Mouse (Mus musculus) c-Kit-positive CD71-positive TER-119-positive erythroid progenitor cells, embryonic 14.5 days (primary cell): Measurements from ENCODE around the gene 4930522L14Rik.
"Not testable (repeated sequence)": the region's sequence is repeated elsewhere in the genome, so short reads cannot be mapped to it uniquely, and the experiment has no call there.

Experiments
- DNase-seq: peaks from one replicate; pipeline ENCODE4 v3.0.0-alpha.2; 2013; ENCODE audit warnings: low spot score

4930522L14Rik gene

DNA sequence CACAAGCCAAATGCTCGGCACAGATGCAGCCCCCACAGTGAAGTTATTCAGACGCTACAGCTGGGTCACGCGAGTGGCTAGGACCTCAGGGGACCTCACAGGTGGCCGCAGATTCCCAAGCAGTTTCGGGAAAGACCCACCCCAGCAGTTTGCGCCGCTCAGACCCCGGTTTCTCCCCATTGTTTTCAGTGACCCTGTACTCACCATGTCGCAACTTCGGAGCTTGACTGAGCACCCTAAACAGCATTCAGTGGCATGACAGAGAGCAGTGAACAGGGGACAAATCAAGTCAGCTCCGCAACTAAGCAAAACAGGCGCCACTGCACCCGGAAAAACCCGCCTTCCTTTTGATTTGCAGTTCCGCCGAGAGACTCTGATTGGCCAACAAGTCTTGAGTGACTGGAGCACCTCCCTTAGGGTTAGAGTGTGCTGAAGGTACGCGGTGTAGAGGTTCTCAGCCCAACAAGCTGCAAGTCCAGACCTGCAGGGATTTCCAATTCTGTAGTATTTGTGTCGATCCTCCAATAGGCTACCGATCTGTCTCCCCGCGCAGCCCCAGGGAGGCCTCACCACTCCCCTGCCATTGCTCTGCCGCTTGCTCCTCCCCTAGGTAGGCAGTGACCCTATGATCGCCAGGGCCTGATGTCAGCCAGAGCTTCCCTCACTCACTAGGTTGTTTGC is at the start of gene 4930522L14Rik:
Gene 4930522L14Rik (minus strand): TSS at position 496 of the 681 bp plus-strand sequence.
- DNase-seq = peak; percentile 59

DNA sequence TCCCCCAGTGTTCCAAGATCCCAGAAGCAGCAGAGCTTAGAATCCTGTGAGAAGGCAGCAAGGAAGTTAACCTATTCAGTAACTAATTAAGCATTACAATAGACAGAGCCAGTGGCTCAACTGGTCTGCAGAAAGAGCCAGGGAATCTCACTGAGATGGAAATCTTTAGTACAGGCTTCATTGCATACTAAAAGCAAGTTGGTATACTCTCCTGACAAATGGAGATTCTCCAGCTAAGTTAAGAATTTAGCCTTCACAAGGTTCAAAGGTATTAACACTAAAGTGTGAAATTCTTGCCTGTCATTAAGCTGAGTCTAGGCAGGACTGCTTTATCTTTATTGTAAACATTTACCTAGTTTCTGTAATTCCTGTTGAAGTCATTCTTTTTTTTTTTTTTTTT is 49.8 kb upstream of the 4930522L14Rik start:
- not testable (repeated sequence) for DNase-seq

DNA sequence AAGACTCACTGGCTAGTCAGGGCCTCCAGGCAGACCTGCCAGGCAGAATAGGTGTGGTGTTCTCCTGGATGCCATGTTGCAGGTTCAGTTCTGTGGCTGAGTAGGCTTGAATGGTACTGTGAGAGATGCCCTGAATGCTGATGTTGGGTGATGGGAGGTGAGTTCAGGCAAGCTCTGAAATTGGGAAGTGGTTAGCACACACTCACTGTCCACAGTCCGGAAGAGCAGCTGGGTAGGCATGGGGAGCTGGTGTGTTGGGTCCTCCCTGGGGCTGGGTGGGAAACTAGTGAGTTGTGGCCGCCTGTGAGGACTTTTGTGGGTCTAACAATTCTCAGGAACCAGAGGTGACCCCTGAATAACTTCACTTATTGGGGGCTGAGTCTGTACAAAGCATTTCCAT is 48.3 kb upstream of the 4930522L14Rik start:
- not testable (repeated sequence) for DNase-seq

DNA sequence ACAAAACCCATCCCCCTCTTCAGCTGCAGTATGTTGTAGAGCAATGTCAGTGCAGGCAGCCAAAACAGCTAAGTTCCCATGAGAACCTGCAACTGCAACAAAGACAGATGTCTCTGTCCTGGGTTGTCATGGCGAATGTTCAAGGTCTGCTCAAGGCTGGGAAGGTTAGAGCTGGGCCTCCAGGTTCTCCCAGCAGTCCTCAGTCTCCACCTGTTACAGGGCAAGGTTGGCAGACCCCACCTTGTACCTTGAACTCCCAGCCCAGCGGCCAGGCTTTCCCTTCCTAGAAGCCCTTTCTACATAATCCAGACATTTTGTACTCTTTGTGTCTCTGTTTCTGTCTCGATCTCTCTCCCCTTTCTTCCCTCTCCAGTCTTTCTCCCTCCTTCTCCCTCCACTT is 45.3 kb upstream of the 4930522L14Rik start:
- DNase-seq = not testable (repeated sequence)

DNA sequence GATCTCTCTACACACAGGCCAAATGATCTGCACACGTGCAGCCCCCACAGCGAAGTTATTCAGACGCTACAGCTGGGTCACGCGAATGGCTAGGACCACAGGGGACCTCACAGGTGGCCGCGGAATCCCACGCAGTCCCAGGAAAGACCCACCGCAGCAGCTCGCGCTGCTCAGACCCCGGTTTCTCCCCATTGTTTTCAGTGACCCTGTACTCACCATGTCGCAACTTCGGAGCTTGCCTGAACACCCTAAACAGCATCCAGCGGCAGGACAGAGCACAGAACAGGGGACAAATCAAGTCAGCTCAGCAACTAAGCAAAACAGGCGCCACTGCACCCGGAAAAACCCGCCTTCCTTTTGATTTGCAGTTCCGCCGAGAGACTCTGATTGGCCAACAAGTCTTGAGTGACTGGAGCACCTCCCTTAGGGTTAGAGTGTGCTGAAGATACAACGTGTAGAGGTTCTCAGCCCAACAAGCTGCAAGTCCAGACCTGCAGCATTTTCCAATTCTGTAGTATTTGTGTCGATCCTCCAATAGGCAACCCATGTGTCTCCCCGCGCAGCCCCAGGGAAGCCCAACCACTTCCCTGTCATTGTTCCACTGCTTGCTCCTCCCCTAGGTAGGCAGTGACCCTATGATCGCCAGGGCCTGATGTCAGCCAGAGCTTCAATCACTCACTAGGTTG is 44.4 kb upstream of the 4930522L14Rik start:
- peak; percentile 51 for DNase-seq

DNA sequence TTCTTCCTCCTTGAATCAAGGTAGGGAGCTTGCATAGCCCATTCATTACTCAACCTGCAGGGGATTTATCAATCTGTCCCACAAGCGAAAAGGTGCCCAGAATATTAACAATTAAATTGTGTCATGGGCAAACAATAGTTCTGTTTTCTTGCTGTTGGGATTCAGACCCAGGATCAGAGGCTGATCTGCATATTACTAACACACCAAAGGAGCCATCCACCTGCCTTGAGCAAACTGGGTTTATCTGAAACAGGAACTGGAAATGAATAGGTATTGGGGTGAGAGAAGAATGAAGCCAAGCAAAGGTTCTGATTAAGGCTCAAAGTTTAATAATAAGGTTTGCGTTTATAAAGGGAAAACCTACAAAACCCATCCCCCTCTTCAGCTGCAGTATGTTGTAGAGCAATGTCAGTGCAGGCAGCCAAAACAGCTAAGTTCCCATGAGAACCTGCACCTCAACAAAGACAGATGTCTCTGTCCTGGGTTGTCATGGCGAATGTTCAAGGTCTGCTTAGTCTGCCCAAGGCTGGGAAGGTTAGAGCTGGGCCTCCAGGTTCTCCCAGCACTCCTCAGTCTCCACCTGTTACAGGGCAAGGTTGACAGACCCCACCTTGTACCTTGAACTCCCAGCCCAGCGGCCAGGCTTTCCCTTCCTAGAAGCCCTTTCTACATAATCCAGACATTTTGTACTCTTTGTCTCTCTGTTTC is 541 bp upstream of the 4930522L14Rik start:
- not testable (repeated sequence) for DNase-seq

DNA sequence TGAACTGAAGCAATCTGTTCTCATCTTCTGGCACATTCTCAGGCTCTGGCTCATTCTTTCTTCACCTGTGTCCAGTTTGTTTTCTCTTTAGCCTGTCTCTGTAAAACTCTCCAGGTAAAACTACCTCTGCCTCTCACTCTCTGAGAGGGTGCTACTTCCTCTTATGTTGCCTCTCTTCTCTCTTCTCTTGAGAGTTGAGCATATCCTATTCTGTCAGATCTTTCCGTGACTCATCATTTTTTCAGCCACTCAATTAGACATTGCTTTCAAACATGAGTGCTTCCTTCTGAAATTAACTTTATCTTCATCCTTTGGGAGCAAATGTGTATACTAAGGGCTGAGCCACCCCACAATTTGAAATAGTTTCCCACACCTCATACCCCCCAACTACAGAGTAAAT is 6.6 kb downstream of the 4930522L14Rik start:
- DNase-seq = not testable (repeated sequence)

DNA sequence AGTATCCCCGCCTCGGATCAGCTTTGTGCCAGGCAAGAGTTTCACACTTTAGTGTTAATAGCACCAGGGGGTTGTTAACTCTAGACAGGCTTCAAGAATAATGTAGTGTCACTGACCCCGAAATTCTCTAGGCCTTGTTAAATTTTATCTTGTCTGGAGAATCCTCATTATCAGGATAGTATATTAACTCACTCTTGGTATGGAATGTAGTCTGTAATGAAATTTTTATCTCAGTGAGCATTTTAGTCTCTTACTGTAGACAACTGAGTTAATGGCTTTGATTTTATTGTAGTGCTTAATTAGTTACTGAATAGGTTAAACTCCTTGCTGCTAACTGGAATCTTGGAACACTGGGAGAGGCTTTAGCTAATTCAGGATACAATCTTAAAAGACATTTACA is 34.3 kb downstream of the 4930522L14Rik start:
- DNase-seq = not testable (repeated sequence)

DNA sequence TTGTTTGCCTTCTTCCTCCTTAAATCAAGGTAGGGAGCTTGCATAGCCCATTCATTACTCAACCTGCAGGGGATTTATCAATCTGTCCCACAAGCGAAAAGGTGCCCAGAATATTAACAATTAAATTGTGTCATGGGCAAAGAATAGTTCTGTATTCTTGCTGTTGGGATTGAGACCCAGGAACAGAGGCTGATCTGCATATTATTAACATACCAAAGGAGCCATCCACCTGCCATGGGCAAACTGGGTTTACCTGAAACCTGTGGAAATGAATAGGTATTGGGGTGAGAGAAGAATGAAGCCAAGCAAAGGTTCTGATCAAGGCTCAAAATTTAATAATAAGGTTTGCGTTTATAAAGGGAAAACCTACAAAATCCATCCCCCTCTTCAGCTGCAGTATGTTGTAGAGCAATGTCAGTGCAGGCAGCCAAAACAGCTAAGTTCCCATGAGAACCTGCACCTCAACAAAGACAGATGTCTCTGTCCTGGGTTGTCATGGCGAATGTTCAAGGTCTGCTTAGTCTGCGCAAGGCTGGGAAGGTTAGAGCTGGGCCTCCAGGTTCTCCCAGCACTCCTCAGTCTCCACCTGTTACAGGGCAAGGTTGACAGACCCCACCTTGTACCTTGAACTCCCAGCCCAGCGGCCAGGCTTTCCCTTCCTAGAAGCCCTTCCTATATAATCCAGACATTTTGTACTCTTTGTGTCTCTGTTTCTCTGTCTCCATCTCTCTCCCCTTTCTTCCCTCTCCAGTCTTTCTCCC is 60.3 kb downstream of the 4930522L14Rik start:
- not testable (repeated sequence) for DNase-seq

DNA sequence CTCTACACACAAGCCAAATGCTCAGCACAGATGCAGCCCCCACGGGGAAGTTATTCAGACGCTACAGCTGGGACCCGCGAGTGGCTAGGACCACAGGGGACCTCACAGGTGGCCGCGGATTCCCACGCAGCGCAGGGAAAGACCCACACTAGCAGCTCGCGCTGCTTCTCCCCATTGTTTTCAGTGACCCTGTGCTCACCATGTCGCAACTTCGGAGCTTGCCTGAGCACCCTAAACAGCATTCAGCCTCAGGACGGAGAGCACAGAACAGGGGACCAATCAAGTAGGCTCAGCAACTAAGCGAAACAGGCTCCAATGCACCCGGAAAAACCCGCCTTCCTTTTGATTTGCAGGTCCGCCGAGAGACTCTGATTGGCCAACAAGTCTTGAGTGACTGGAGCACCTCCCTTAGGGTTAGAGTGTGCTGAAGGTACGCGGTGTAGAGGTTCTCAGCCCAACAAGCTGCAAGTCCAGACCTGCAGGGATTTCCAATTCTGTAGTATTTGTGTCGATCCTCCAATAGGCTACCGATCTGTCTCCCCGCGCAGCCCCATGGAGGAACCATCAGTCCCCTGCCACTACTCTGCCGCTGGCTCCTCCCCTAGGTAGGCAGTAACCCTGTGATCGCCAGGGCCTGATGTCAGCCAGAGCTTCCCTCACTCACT is 61.0 kb downstream of the 4930522L14Rik start, which contains the start of gene 5430403G16Rik:
Gene 5430403G16Rik (minus strand): TSS at position 505 of the 665 bp plus-strand sequence.
- peak; percentile 83 for DNase-seq
